Mouse (Mus musculus) forebrain, embryonic 15.5 days (tissue): ENCODE results near the gene Prr5l. TPM values are rescaled to one million over a fixed set of nuclear protein-coding genes. Genes with fewer than 3 reads are reported as not detected.

Experiments used
- ATAC-seq: fragments of 200-750 bp; cut with Nextera tagmentation; replicated peaks from 2 replicates; pipeline ENCODE4 v1.8.0; 2017; ENCODE audit warnings: mild to moderate bottlenecking, moderate TSS enrichment, moderate library complexity
- H3K27ac ChIP-seq: fragments of 300-500 bp; sonication (generic); replicated peaks from 2 replicates; pipeline ENCODE4 v1.5.1; 2015; ENCODE audit warnings: mild to moderate bottlenecking, inconsistent platforms
- H3K27me3 ChIP-seq: fragments of 300-500 bp; sonication (generic); 2 replicates; pipeline ENCODE4 v1.6.1; 2015; ENCODE audit warnings: inconsistent platforms
- H3K36me3 ChIP-seq: fragments of 300-500 bp; sonication (generic); 2 replicates; pipeline ENCODE4 v1.6.1; 2015; ENCODE audit warnings: mild to moderate bottlenecking, inconsistent platforms
- H3K4me1 ChIP-seq: fragments of 300-500 bp; sonication (generic); 2 replicates; pipeline ENCODE4 v1.6.1; 2015; ENCODE audit warnings: inconsistent platforms
- H3K4me2 ChIP-seq: fragments of 300-500 bp; sonication (generic); replicated peaks from 2 replicates; pipeline ENCODE4 v1.6.1; 2015; ENCODE audit warnings: mild to moderate bottlenecking, inconsistent platforms
- H3K4me3 ChIP-seq: fragments of 300-500 bp; sonication (generic); 2 replicates; pipeline ENCODE4 v1.5.1; 2015; ENCODE audit warnings: mild to moderate bottlenecking, inconsistent platforms
- H3K9ac ChIP-seq: fragments of 300-500 bp; sonication (generic); replicated peaks from 2 replicates; pipeline ENCODE4 v1.6.1; 2015; ENCODE audit warnings: mild to moderate bottlenecking, inconsistent platforms
- H3K9me3 ChIP-seq: fragments of 300-500 bp; sonication (generic); 2 replicates; pipeline ENCODE4 v1.6.1; 2016; ENCODE audit warnings: inconsistent platforms
- WGBS: fragments of 180-500 bp; shearing (Covaris S2); methylation state at CpG from one replicate; pipeline ENCODE4 v1.1.7; 2015; ENCODE audit warnings: mixed read lengths; 5-methylcytosine and 5-hydroxymethylcytosine counted together
- polyA plus RNA-seq: library from polyadenylated mRNA; unstranded; fragments of >200 nt; fragmentation: Nextera tagmentation; extraction: Ambion mirVana; gene quantifications from 2 replicates; pipeline ENCODE4 v1.2.1, GENCODE M21; 2015

The Prr5l gene
- 4.9 and 6.8 TPM in 2 replicates for polyA plus RNA-seq

- Histone ChIP-seq H3K4me2 (no peak within 1 kb of the TSS), H3K36me3 (no peaks in the 10 kb centered on the region), H3K4me3 (no peak within 1 kb of the TSS), H3K27ac (no peak within 1 kb of the TSS), H3K4me1 (peaks cover 12% of the 10 kb centered on the region), H3K27me3 (no peaks in the 10 kb centered on the region), H3K9ac (no peak within 1 kb of the TSS), H3K9me3 (no peaks in the 10 kb centered on the region)
- ATAC-seq: no peak
- 42% methylated on average over 3 of the region's 3 CpGs for WGBS
Measured at GRCm38 (mm10) chr2:101882998-101883397, at the start of gene Prr5l. TSS of gene Prr5l (minus strand) at chr2:101883027.

- WGBS: 52% methylated on average over 14 of the region's 14 CpGs
- ATAC-seq: no peak; the same call in 1 of the 2 replicates
- Histone ChIP-seq H3K4me1 (peaks cover 5% of the 10 kb centered on the region), H3K36me3 (no peaks in the 10 kb centered on the region), H3K27ac (no peak overlapping the region), H3K4me3 (no peak overlapping the region), H3K27me3 (no peaks in the 10 kb centered on the region), H3K4me2 (no peak overlapping the region), H3K9me3 (no peaks in the 10 kb centered on the region), H3K9ac (no peak overlapping the region)
Measured at GRCm38 (mm10) chr2:101932169-101932936, 49.5 kb upstream of the Prr5l start.

GRCm38 (mm10) chr2:101925591-101926188 is 42.9 kb upstream of the Prr5l start:
- H3K4me1 ChIP-seq: peaks cover 5% of the 10 kb centered on the region
- H3K36me3 ChIP-seq: no peaks in the 10 kb centered on the region
- H3K4me2 ChIP-seq: no peak overlapping the region; the same call in 1 of the 2 replicates
- no peak for ATAC-seq
- 17% methylated on average over 12 of the region's 12 CpGs for WGBS
- H3K27me3 ChIP-seq: no peaks in the 10 kb centered on the region
- H3K9me3 ChIP-seq: no peaks in the 10 kb centered on the region
- no peak overlapping the region for H3K27ac ChIP-seq
- H3K4me3 ChIP-seq: no peak overlapping the region
- H3K9ac ChIP-seq: no peak overlapping the region

DNA sequence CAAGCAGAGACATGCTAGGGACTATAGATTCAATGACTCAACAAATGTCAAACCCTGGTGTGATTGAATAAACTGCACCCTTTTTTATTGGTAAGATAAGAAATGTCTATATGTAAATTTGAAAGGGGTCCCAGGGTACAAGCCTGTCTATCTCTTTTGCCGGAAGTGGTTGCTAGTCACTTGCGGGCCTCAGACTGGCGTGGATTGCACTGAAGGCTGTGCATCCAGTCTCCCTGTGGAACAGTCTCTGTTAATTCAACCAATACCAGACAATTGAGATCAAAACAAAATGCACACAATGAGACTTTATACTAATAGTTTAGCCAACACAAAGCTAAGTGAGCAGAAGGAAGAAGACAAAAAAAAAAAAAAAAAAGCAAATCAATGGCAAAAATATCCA is 42.4 kb upstream of the Prr5l start:
- Histone ChIP-seq H3K4me3 (no peak overlapping the region), H3K9ac (no peak overlapping the region), H3K36me3 (no peaks in the 10 kb centered on the region), H3K27ac (no peak overlapping the region), H3K27me3 (no peaks in the 10 kb centered on the region), H3K4me1 (peaks cover 6% of the 10 kb centered on the region), H3K4me2 (no peak overlapping the region), H3K9me3 (no peaks in the 10 kb centered on the region)
- no peak for ATAC-seq
- WGBS: 62% methylated on average over 3 of the region's 3 CpGs

- Histone ChIP-seq H3K27me3 (no peaks in the 10 kb centered on the region), H3K9ac (no peak overlapping the region), H3K27ac (no peak overlapping the region), H3K9me3 (no peaks in the 10 kb centered on the region), H3K36me3 (no peaks in the 10 kb centered on the region), H3K4me2 (no peak overlapping the region), H3K4me1 (peaks cover 11% of the 10 kb centered on the region), H3K4me3 (no peak overlapping the region)
- no peak for ATAC-seq
- 92% methylated on average over 4 of the region's 4 CpGs for WGBS
Measured at GRCm38 (mm10) chr2:101923181-101923580, 40.4 kb upstream of the Prr5l start.

GRCm38 (mm10) chr2:101922302-101922701 is 39.5 kb upstream of the Prr5l start:
- ATAC-seq: no peak
- Histone ChIP-seq H3K27me3 (no peaks in the 10 kb centered on the region), H3K27ac (no peak overlapping the region), H3K36me3 (no peaks in the 10 kb centered on the region), H3K4me1 (peaks cover 11% of the 10 kb centered on the region), H3K4me2 (no peak overlapping the region), H3K9me3 (no peaks in the 10 kb centered on the region), H3K4me3 (no peak overlapping the region), H3K9ac (no peak overlapping the region)
- 97% methylated on average over 4 of the region's 4 CpGs for WGBS

DNA sequence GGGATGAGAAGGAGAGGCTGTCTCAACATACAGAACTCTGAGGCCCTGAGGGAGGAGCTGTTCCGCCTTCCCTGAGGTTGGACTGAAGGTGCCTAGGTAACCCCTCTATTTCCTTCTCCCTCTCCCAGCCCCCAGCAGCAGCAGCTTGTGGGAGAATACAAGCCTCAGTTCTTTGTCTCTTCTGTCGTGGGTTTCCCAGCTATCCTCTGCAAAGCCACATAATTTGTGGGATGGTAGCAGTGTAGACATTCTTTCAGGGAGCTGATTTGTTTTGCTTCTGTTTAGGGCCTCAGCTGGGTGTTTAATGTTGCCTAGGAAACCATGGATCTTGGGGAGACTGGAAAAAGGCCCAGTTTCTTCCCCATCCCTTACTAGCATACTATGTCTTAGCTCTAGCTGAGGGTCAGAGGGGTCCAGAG is 37.3 kb upstream of the Prr5l start:
- Histone ChIP-seq H3K4me1 (peaks cover 6% of the 10 kb centered on the region), H3K9me3 (no peaks in the 10 kb centered on the region), H3K27ac (no peak overlapping the region), H3K4me2 (no peak overlapping the region), H3K27me3 (no peaks in the 10 kb centered on the region), H3K4me3 (no peak overlapping the region), H3K9ac (no peak overlapping the region), H3K36me3 (no peaks in the 10 kb centered on the region)
- no peak for ATAC-seq
- WGBS: 38% methylated on average over 2 of the region's 2 CpGs

DNA sequence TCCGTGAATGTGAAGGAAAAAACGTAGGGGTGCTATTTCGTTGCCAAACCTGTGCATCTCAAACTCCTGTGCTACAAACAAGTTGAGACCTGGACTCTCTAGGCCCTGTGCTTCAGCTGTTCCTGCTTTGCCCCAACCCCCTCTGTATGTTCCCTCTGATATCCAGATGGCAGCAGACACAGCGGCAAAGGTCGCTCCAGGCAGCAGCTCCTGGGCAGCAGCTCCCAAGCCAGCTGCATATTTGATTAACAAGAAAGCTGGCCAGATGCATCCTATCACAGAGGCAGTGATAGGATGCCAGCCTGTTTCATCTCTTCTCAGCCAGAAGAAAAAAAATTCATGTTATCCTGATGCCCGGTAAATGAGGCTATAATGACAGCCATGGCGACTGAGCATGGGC is 35.7 kb upstream of the Prr5l start:
- H3K4me3 ChIP-seq: no peak overlapping the region
- H3K4me1 ChIP-seq: peaks cover 6% of the 10 kb centered on the region
- H3K27me3 ChIP-seq: no peaks in the 10 kb centered on the region
- WGBS: 81% methylated on average over 7 of the region's 7 CpGs
- no peak for ATAC-seq
- H3K9me3 ChIP-seq: no peaks in the 10 kb centered on the region
- H3K36me3 ChIP-seq: no peaks in the 10 kb centered on the region
- no peak overlapping the region for H3K27ac ChIP-seq
- H3K9ac ChIP-seq: no peak overlapping the region
- H3K4me2 ChIP-seq: no peak overlapping the region

GRCm38 (mm10) chr2:101909326-101910080 is 26.7 kb upstream of the Prr5l start:
- Histone ChIP-seq H3K4me3 (no peak overlapping the region), H3K9ac (no peak overlapping the region), H3K9me3 (no peaks in the 10 kb centered on the region), H3K27ac (no peak overlapping the region), H3K36me3 (no peaks in the 10 kb centered on the region), H3K4me2 (no peak overlapping the region), H3K27me3 (no peaks in the 10 kb centered on the region), H3K4me1 (peaks cover 12% of the 10 kb centered on the region)
- ATAC-seq: no peak
- WGBS: 84% methylated on average over 15 of the region's 15 CpGs

- Histone ChIP-seq H3K27ac (no peak overlapping the region), H3K4me2 (no peak overlapping the region), H3K4me1 (peaks cover 12% of the 10 kb centered on the region), H3K4me3 (no peak overlapping the region), H3K36me3 (no peaks in the 10 kb centered on the region), H3K9me3 (no peaks in the 10 kb centered on the region), H3K9ac (no peak overlapping the region), H3K27me3 (no peaks in the 10 kb centered on the region)
- 69% methylated on average over 13 of the region's 13 CpGs for WGBS
- no peak for ATAC-seq
Measured at GRCm38 (mm10) chr2:101908773-101909172, 25.9 kb upstream of the Prr5l start.

GRCm38 (mm10) chr2:101907386-101908022 is 24.7 kb upstream of the Prr5l start:
- no peak for ATAC-seq
- no peaks in the 10 kb centered on the region for H3K36me3 ChIP-seq
- no peak overlapping the region for H3K4me2 ChIP-seq
- H3K4me3 ChIP-seq: no peak overlapping the region
- H3K27ac ChIP-seq: no peak overlapping the region
- no peaks in the 10 kb centered on the region for H3K27me3 ChIP-seq
- peaks cover 12% of the 10 kb centered on the region for H3K4me1 ChIP-seq
- 70% methylated on average over 10 of the region's 10 CpGs for WGBS
- no peak overlapping the region for H3K9ac ChIP-seq
- no peaks in the 10 kb centered on the region for H3K9me3 ChIP-seq

DNA sequence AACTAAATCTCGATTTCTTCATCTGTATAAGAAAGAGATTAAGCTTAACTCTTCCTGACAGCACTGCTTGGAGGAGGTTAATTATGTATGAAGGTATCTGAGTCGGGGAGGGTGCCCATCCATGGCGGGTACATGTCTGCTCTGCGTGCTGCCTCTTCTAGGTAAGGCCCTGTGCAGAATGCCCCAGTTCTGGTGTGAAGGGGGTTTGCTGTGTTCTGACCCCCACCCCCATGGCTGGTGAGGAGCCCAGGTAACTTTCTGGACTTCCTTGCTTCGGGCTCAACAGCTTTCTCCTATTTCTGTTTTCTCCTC is 23.5 kb upstream of the Prr5l start:
- WGBS: 50% methylated on average over 5 of the region's 5 CpGs
- Histone ChIP-seq H3K4me1 (peaks cover 12% of the 10 kb centered on the region), H3K9me3 (no peaks in the 10 kb centered on the region), H3K4me3 (no peak overlapping the region), H3K27ac (no peak overlapping the region; the same call in 1 of the 2 replicates), H3K9ac (no peak overlapping the region), H3K27me3 (no peaks in the 10 kb centered on the region), H3K4me2 (peak overlapping the region; percentile 41), H3K36me3 (0 out of 2 replicates have a peak, but pooled peaks cover 3% of the 10 kb centered on the region)
- peak; percentile 60 for ATAC-seq
